Mouse (Mus musculus): ENCODE measurements around the gene Nlrp4a. TPM values are rescaled to one million over a fixed set of nuclear protein-coding genes. Genes with fewer than 3 reads are reported as not detected.

The Nlrp4a gene
- total and polyA plus RNA-seq, 2 experiments from 2014 or later, result not detected

Other genes starting within 250 kb of the Nlrp4a start
- gene Vmn1r184, start 174.8 kb upstream of the Nlrp4a start, total RNA-seq (2014; rRNA removed; ENCODE audit: low replicate concordance), result not detected in 2 replicates
- gene Vmn1r184, start 174.8 kb upstream of the Nlrp4a start, polyA plus RNA-seq (2015; fragmentation: Nextera tagmentation; extraction: Ambion mirVana), result not detected in 2 replicates
- gene Cyp2a4, start 127.9 kb upstream of the Nlrp4a start, total RNA-seq (2014; rRNA removed; ENCODE audit: low replicate concordance), result not detected in 2 replicates
- gene Cyp2a4, start 127.9 kb upstream of the Nlrp4a start, polyA plus RNA-seq (2015; fragmentation: Nextera tagmentation; extraction: Ambion mirVana), result not detected in 2 replicates
- gene Nlrp9c, start 31.4 kb upstream of the Nlrp4a start, total RNA-seq (2014; rRNA removed; ENCODE audit: low replicate concordance), result not detected in 2 replicates
- gene Nlrp9c, start 31.4 kb upstream of the Nlrp4a start, polyA plus RNA-seq (2015; fragmentation: Nextera tagmentation; extraction: Ambion mirVana), result not detected in 2 replicates
- gene Nlrp9a, start 99.9 kb downstream of the Nlrp4a start, total RNA-seq (2014; rRNA removed; ENCODE audit: low replicate concordance), result not detected in 2 replicates
- gene Nlrp9a, start 99.9 kb downstream of the Nlrp4a start, polyA plus RNA-seq (2015; fragmentation: Nextera tagmentation; extraction: Ambion mirVana), result not detected in 2 replicates
- gene Vmn1r185, start 183.4 kb downstream of the Nlrp4a start, total RNA-seq (2014; rRNA removed; ENCODE audit: low replicate concordance), result not detected in 2 replicates
- not detected in 2 replicates for gene Vmn1r185, start 183.4 kb downstream of the Nlrp4a start, polyA plus RNA-seq (2015; fragmentation: Nextera tagmentation; extraction: Ambion mirVana)